Mouse (Mus musculus) Muller cell, postnatal 12 days (primary cell): ENCODE measurements around the gene Pcbd2.

Experiments used
- DNase-seq: peaks from one replicate; pipeline ENCODE4 v3.0.0-alpha.2; 2015; ENCODE audit errors: inconsistent ontology term

Pcbd2 gene

DNA sequence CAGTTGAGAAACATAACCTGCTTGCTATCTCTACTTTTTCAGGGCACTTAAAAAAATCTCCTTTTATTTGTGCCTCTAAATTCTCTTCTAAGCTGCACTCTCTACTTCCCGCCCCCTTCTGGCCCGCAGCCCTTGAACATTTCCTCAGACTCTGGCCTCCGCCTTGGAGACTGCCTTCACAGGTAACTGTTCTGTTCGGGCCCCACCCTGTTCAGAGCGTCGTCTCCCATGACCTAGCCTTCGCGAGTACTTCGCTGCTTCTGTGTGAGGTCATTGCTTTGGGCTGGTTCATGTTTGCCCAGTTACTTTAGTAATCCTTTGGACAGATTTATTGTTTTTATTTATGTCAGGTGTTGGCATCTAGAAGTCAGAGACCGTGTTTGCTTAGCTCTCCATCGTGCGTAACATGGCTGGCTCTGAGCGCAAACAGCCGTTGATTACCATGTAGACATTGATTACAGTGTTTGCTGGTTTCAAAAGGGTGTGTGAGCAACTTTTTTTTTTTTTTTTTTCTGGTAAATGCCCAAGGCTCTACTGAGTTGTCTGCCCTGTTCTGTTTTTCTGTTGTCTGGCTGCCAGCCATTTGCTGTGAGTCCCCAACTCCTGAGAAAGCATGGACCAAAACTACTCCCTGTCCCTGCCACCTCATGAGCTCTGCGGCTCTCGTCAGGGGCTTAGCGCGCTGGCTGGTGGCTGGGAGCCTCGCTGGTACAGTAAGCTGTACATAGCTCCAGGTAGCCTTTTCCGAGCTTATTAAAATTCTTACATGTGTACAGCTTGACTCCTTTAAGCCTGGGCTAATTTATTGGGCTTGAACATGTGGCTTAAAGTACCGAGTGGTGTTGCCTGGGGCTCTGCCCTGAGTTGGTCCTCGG is 6.7 kb downstream of the Pcbd2 start:
- no peak for DNase-seq

DNA sequence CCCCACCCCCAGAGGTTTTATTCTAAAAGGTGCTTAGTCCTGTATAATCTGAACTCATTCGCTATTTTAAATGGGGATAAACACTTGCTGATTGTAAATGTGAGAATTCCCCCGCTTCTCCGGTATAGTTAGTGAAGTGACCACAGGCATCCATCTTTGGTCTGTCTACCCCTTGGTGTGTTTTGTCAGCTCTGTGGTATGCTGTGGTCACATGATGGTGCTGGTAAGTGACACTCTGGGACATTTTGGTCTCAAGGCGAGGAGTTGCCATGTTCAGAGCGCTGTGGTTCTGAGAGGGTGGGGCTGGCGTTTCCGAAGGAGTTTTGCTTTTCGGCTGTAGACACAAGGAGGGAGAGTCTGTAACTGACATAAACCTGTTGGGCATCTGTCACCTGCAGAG is 10.7 kb downstream of the Pcbd2 start:
- DNase-seq = no peak

DNA sequence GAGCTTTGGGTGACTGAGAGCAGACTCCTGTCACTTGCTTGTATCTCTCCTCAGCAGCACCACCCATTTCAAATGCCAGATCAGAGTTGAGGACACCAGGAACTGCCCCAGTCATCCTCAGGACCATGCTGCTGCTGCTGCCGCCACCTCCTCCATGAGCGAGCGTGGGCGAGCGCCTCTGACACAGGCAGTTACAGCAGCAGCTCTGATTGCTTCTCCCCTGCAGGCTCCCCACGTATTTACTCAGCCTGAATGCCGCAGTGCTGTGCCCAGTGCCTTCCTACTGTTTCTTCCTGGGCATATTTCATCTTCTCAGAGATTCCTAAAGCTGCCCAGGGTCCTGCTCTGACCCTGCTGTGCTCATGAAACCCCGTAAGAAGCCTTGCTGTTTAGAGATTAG is 15.1 kb downstream of the Pcbd2 start:
- no peak for DNase-seq

DNA sequence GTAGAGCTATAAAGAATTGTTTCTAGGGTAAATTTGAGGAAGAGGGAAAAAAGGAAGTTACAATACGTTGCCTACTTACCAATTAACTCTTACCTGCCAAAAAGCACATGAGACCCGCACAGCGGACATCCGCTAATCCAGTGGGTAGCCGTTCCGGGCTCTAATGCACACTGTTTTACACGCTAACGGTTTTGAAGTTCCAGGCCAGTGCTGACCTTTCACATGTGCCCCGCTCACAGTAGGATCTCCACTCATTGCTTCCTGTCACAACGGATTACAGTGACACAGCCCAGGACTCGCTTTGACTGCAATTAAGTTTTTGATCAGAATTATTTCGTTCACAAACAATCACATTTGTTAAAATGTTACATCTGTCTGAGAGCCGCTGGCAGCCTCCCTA is 27.2 kb downstream of the Pcbd2 start:
- DNase-seq = no peak

DNA sequence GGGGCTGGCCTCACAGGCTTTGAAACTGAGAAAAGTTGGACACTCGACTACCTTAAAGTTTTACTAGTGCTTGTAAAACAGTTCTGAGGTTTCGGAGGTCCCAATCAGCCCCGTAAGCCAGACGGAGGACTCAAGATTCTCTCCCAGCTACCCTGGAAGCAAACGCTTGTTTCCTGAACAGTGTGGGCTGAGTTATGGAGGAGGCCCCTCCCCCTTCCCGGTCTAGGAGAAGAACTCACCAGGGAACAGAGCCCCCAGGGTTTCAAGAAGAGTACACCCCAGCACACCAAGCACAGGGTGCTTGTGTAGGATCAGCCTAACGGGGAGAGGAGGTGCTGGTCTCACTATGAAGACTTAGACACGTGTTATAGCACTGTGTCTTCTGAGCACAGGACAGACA is 29.6 kb downstream of the Pcbd2 start:
- DNase-seq = peak; percentile 12

DNA sequence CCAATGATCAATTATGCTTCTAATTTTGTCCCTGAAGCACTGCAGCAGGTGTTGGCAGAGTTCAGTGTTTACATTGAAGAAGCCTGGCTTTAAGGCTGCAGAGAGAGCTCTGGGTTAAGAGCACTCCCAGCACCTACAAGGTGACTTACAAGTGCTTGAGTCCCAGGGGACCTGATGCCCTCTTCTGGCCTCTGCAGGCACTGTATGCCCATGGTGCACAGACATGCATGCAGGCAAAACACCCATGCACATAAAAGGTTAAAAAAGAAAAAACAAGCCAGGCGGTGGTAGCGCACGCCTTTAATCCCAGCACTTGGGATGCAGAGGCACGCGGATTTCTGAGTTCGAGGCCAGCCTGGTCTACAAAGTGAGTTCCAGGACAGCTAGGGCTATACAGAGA is 30.5 kb downstream of the Pcbd2 start:
- DNase-seq = no peak

DNA sequence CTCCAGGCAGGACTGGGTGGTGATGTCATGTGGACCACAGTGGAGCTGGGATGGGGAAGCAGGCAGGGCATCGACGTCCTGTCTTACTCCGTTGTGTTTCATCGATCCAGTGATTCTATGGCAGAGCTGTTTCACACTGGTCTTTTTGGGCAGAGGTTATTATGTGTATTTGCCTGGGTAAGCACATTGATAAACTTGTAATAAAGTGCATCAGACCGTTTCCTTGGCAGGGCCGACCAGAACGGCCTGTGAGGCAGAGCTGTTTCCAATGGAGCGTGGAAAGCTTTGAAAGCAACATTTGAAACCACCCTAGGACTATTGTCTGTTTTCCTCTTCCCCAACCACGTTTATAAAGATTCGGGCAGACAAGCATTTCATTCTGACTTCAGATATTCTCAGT is 33.4 kb downstream of the Pcbd2 start:
- peak; percentile 26 for DNase-seq

DNA sequence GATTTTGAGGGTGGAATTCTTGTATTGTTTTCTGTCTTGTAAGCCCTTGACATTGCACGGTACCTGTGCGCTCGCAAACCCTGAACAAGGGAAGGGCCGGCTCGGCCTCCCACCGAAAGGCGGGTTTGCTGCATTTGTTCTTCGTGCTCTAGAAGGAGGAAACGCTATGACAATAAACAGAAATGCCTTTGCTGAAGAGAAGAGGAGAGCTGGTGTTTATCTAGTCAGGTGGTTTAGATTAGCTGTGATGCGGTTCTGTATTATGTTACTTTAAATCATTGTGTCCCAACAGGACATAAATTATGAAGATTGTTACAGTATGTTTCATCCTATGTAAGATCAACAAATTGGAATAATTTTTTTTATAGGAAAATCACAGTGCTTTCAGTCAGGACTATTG is 34.3 kb downstream of the Pcbd2 start:
- DNase-seq = no peak

DNA sequence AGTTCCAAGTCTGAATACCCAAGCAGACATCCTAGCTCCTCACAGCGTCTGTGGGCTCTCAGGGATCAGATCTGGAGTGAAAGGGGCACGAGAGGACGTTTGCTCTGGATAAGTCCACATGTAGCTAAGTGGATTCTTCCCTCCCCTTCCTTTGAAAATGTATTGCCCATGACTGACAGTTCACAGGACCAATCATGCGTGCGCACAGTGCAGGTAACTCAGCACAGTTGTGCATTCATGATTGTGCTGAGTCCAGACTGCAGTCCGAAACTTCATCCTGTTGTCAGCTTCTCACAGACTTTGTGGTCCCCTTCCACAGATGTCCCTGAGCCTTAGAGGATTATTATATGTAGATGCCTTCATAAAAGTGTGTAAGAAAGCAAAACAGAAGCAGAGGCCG is 47.2 kb downstream of the Pcbd2 start:
- no peak for DNase-seq

DNA sequence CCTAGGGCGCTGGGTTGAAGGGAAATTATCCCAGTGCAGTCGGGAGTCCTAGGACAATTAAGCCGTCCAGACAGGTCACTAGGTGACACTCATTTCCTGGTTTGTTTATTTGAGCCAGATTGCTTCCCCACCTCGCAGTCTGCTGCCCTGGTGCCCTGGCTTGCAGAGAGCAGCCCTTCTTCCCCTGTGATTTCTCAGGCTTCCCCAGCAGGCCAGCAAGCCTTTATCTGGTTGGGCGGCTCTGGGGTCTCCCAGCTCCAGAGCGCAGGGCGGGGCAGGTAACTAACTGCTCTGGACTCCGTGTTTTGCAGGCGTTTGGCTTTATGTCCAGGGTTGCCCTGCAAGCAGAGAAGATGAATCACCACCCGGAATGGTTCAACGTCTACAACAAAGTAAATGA is 47.9 kb downstream of the Pcbd2 start:
- DNase-seq = no peak

DNA sequence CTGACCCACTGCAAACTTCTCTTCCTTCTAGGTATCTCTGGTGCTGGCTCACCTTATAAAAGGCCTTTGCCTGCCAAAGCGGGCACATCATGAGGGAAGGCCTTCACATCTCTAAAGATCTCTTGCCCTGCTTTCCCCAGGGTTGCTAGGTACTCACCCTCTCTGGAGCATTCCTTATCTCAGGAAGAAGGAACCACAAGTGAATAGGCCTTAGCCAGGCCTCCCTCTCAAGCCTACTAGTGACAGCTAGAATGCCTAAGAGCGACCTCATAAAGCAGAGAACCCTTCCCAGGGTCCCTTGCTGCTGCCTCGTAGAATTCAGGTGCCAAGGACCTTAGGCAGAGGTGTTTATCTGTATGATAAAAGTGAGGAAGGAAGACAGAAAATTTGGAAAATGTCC is 57.1 kb downstream of the Pcbd2 start, which contains the start of gene Catsper3:
Gene Catsper3, plus strand, starts transcription at position 301 of the 400 bp plus-strand sequence.
- no peak for DNase-seq

DNA sequence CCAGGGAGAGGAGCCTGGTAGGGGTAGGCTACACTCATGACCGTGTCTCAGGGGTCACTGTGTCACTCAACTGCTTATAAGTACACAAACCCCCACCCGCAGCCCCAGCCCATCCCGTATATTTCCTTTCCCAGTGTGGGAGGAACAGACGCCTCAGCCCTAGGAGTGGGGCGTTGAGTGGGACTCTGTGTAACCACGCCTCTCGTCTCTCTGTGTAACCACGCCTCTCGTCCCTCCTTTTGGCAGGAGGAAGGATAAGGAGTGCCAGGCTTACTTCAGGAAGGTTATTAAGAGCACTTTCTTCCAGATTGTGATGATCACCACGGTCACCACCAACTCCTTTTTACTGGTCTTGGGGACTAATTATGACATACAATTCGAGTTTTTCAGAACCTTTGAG is 59.0 kb downstream of the Pcbd2 start:
- no peak for DNase-seq

DNA sequence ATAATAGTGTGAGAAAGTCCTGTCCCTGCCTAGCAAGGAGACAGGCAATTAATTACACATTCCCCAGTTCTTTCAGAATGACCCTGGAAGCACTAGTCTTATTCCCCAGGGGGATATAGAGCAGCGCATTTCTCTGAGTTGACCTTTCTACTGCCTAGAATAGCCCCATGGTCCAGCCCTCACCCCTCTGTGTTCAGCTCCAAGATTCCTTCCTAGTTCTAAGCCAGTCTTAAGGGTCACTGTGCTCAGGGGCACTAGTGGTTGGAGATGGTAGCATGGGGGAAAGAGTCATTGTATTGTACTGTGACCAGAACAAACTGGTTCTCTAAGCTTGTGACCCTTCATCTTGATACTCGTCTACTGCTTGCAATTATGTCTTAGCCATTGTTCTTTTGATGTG is 74.1 kb downstream of the Pcbd2 start:
- no peak for DNase-seq

DNA sequence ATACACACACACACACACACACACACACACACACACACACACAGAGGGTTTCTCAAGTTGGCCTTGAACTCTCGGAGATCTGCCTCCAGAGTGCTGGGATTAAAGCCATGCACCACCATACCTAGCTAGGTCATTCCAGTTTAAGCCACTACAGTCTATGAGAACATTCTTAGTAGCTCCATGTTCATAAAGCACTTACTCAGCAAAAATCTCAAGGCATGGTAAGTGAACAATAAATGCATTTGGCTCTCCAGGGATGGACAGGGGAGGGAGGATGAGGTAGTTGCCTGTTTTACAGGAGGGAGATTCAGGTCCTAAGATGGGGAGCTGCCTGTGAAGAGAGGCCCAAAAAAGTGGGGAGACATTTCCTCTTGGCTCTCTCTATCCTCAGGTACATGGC is 76.8 kb downstream of the Pcbd2 start:
- DNase-seq = no peak

DNA sequence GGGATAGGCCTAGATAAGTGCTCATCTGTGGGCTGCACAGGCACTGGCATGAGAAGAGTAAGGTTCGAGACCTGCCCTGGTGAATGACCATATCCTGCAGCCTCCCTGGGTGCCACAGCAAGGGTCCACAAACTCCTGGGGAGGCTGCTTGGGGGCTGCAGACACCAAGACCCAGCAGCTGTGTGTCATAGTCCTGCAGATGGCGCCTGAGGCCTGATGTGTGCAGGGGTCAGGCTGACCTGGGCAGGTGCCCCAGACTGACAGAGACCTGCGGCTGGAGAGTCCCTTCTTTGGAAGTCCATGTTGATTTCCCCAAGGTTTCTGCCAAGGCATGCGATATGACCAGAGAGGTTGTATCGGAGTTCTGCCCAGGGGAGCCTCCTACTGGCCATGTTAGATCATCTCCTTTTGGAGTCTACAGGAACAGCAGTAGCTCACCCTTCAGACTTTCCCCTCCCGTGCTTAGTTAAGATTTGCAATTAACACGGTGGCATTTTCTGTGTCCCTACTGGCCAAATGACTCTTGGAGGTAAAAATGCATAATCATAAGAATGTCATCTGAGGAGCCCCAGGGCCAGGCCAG is 82.0 kb downstream of the Pcbd2 start:
- DNase-seq = no peak

DNA sequence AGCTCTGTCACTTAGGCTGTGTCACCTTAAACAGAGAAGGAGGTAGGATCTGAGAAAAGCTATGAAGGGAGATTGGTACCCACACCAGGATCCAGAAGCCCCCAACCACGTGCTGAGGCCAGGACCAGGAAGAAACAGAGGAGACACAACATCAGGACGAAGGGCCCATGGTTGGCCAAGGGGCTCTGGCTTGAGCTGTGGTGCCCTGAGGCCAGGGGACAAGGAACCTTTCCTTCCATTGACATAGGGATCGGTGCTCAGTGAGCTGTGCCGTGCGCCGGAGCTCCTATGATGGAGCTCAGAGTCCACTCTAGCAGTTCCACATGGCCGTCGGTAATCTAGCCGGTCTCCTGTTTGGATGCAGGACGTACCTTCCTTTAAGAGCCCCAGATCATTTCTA is 82.5 kb downstream of the Pcbd2 start:
- DNase-seq = no peak

DNA sequence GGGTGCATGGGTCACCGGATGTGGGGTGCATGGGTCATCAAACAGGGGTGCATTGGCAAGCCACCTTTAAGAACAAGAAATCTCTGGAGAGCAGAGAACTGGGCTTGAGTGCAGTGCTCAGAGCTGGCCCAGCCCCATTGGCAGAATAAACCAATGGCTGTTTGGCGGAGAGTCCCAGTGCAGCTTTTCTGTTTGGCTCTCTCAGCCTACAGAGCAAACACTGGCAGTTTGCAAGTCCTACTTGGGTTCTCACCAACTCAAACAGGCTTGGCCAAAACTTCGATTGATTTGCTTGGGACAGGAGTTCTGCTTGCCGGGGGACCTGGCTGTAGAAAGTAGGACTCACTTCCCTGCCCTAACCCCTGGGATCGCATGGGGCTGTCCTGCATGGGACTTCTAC is 83.8 kb downstream of the Pcbd2 start:
- no peak for DNase-seq

DNA sequence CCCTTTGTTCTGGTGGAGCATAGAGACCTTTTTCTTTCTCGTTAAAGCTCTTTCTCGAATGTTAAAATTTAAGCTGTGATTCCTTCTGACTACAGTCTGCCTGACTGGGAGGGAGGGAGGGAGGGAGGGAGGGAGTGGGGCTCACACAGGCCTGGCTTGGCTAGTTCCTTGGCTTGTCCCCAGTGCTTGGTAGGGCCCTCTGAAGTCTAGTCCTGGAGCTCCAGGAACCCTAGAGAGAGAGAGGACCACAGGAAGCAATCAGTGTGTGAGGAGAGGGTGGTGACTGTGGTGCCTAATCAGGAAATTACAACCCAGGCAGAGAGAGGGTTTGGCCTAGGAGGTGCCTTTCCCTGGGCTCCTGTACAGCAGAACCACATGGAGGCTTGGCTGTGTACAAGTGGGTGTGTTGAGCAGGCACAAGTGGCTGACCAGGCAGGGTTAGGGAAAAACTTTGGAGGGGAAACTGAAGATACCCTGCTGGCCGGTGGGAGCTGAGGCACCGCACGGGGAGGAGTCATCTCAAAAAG is 86.4 kb downstream of the Pcbd2 start:
- DNase-seq = no peak

DNA sequence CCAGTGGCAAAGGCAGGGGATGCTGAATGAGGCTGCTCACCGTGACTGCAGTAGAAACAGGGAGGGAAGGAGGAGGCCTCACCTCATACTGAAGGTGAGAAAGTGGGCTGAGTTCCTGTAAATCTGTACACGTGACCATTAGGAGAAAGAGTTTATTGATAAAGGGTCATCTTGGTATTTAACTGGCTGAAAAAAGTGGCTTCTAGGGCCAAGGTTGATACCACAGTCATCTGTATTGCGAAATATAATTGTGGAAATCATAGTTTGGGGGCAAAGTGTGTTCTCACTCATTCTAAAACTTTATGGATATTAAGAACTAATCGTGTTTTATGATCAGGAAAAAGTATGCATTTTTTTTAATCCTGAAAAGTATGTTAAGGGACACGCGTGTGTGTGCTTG is 87.7 kb downstream of the Pcbd2 start:
- DNase-seq = no peak

DNA sequence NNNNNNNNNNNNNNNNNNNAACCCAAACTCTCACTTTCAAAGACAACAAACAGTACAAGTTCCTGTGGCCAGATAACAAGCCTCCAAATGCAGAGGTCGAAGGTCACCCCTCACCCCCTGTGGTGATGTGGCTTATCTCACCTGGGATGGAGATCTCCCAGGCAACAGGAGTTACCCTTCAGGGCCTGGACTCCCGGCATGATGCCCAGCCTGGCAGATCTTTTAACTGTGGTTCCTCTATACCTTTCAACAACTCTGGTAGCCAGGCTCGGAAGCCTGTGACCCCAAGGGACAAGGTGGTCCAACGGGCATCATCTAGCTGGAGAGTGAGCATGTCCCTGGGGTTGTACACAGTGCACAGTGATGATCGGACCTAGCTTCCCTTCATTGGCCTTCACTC is 95.3 kb downstream of the Pcbd2 start:
- no peak for DNase-seq

DNA sequence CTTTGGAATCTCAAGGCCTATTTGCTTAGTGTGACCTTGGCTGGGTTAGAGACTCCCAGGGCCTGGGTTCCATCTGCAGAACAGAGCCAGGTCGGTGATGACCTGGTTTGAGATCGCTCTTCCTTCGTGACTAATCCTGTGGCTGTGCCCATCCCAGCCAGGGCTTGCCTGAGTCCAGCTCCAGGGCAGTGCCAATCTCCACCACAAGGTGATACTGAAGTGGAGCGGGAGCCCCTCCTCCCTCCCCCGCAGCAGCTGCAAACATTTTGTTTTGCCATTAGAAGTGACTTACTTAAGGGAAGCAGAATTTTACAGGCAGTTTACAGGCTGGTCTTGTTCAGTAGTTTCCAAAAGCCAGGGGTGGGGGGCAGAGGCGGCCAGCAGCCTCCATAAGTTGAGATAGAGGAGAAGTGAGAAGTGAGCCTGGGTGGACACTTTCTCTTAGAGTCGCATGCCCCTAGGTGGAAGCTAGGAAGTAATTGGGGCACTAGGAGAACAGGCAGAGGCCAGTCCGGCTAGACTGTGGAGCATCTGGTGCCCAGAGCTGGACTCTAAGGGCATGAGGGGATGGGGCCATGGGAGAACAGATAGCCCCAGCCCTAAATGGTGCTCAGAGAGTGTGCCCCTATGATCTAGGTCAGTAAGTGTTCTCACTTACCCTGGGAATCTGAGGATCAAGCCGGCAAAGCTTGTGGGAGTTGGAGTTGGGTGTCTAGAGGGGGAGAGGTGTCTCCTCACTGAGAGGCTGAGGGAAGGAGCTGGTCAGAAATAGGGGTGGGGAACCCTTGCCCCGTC is 97.2 kb downstream of the Pcbd2 start:
- no peak for DNase-seq

DNA sequence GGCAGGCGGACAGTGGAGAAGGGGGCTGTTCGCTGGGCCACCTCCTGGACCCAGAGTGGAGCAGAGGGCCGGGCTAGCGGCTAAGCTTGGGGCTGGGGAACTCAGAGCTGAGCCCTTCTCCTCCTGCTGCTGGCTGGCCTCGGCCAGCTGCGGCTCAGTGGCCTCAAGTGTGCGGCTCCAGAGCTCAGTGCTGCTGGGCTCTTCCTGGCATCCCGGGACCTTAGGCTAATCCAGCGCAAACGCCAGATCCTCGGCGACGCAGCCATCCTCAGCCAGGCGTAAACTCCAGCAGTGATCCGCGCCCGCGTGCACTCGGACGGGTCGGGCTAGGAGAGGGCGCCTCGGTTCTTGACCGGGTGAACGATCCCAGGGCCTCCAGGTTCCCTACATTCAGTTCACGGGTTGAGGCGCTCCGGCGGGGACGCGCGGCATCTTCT is 98.1 kb downstream of the Pcbd2 start:
- DNase-seq = no peak
